Mouse (Mus musculus) ovary, adult 18-20 months (tissue): ENCODE results near the gene Rreb1.

Source experiments
- DNase-seq: peaks from one replicate; pipeline ENCODE4 v3.0.0; 2022; ENCODE audit warnings: low spot score, mixed read lengths

Rreb1 gene

GRCm38 (mm10) chr13:37918336-37919261, 140.4 kb downstream of the Rreb1 start:
- DNase-seq, result no peak

DNA sequence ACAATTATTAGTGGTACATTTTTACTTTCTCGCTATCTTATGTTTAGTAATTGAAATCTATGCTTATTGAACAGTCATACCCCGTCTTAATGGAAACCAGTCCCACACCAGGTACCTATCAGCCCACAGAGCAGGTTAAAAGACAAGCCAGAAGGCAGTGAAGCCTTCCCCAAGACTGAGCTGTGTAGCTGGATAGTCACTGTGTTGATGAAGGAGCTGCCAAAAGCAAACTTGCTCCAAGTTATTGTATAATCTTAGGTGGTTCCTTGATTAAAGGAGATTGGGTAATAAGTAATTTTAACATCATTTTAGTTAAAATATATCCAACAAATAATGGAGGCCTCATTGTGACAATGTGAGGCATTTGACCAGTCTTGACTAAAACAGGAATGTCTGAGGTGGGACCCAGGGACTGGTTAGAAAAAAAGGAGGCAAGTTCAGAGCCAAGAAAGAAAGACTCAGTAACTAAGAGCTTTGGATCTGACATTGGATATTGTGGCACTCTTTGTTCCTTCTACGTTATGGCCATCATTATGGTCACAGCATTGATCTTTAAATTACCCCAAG, 141.6 kb downstream of the Rreb1 start:
- DNase-seq, result no peak

DNA sequence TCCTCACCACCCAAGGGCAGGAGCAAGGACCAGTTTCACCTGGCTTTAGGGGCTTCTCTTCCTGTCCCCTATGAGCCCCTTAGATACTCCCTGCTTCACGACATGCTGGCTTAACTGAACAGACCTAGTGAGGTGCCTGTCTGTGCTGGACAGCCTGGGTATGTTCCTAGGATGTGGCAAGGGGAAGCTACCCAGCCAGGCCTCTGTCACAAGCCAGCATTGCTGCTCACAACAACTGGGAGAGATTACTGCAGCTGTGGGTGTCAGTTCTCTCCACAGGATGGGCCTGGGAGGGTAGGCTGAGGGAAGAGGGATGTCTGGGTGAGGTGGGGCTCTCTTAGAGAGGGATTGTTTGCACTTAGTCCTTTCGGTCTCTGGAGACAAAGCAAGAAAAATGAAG, 142.5 kb downstream of the Rreb1 start:
- DNase-seq, result no peak

- DNase-seq, result no peak
Measured at GRCm38 (mm10) chr13:37923091-37923490, 144.9 kb downstream of the Rreb1 start.

- DNase-seq, result no peak
Measured at GRCm38 (mm10) chr13:37923643-37924460, 145.7 kb downstream of the Rreb1 start.

DNA sequence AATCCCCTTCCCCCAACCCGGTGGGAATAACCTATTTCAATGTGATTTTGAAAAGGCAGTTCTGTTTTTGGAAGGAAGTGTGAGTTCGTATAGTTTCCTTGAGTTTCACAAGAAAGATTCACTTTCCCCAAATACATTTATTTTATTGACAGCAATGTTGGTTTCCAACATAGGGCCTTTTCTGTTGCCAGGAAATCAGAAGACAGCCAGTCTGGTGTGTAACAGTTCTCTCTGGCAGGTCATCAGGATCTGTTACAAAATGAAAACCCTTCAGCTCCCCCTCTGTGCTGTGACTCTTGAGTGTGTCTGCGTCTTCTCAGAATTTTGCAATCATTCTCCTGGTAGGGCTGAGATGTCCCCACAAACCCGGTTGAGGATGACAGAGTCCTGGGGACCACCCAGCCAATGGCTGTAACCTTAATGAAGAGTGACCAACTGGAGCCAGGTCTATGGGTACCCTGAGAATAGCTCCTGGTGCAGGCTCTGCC, 146.3 kb downstream of the Rreb1 start:
- no peak for DNase-seq

DNA sequence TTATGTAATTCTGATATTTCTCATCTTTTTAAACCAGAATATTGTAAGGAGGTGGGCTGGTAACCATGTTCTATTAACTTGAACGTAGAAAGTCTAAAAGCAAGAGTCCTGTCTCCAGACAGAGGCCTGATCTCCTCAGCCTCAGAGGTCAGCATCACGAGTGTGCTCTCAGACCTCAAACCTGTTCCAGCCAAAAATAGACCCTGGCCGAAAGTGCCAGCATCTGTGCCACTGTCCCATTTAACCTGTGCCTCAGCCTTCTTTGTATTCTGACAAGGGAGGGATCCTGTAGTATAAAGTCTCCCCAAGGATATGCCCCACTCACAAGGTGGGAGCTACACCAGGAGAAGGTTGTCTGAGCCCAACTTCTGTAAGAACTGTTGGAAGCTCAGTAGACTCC, 148.2 kb downstream of the Rreb1 start:
- no peak for DNase-seq

- DNase-seq, result peak; percentile 43
Measured at GRCm38 (mm10) chr13:37929532-37929931, 151.3 kb downstream of the Rreb1 start.

DNA sequence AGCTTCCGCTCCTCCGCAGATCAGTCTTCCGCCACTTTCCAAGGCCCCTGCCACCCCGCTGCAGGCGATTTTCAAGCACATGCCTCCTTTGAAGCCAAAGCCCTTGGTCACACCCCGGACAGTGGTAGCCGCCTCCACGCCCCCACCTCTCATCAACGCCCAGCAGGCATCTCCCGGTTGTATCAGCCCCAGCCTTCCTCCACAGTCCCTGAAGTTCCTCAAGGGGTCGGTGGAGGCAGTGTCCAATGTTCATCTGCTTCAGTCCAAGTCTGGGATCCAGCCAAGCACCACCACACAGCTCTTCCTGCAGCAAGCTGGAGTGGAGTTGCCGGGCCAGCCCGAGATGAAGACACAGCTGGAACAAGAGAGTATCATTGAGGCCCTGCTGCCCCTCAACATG, 151.9 kb downstream of the Rreb1 start:
- DNase-seq, result no peak

- DNase-seq, result no peak
Measured at GRCm38 (mm10) chr13:37930621-37931020, 152.4 kb downstream of the Rreb1 start.

- no peak for DNase-seq
Measured at GRCm38 (mm10) chr13:37931210-37931922, 153.2 kb downstream of the Rreb1 start.

GRCm38 (mm10) chr13:37934075-37934474, 155.9 kb downstream of the Rreb1 start:
- DNase-seq, result no peak

DNA sequence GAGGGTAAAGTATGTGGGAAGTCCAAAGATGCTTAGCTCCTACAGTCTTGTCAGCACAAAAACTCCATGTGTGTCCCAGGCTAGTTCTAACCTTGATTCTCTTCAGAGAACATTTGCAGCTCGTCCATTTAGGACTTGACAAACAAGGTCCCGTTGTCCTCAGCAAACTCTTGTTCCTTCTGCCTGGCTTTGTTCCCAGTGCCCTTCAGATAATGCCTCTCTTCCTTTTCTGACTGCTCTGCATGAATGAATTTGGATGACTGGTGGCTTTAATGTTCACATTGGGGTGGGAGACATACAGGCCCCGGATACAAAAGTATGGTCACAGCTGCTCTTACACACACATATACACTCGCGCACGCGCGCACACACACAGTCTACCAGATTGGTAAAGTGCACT, 156.7 kb downstream of the Rreb1 start:
- DNase-seq, result peak; percentile 47

- DNase-seq, result no peak
Measured at GRCm38 (mm10) chr13:37936351-37936750, 158.2 kb downstream of the Rreb1 start.

- DNase-seq, result no peak
Measured at GRCm38 (mm10) chr13:37940167-37940566, 162.0 kb downstream of the Rreb1 start.

GRCm38 (mm10) chr13:37940649-37941048, 162.4 kb downstream of the Rreb1 start:
- DNase-seq, result no peak

DNA sequence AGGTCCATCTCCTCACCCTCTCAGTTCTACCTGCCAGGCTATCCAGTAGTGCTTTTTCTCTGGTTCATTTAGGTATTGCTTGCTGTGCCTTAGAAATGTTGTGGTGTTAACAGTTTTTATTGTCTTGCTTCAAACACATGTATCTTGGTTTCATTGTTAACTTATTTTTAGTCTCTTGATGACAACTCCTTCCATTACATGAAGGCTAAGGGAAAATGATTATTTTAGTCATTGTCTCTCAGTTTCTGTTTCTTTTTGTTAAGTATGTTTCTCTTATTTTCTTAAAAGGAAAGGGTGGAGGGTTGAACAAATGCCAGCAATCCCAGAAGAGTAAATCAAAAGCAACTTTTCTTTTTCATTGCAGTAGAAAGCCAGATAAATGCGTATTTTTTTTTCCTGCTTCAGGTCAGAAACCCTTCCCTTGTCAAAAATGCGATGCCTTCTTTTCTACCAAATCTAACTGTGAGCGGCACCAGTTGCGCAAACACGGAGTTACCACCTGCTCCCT, 163.0 kb downstream of the Rreb1 start:
- no peak for DNase-seq

- no peak for DNase-seq
Measured at GRCm38 (mm10) chr13:37941950-37942886, 164.0 kb downstream of the Rreb1 start.

GRCm38 (mm10) chr13:37942887-37943331, 164.7 kb downstream of the Rreb1 start:
- no peak for DNase-seq

- DNase-seq, result no peak
Measured at GRCm38 (mm10) chr13:37943466-37943865, 165.3 kb downstream of the Rreb1 start.
